Mouse (Mus musculus) forebrain, embryonic 16.5 days (tissue): ENCODE measurements at regions not wholly inside any gene's neighbourhood (a gene's known extent, or its start where the extent isn't known, plus 50 kb on each side); places are given as distances from the start of the nearest gene placed in this dataset.
A peak's percentile ranks its signal among the peaks of the same experiment; 100 is the strongest.

Experiments
- ATAC-seq: fragments of 200-750 bp; cut with Nextera tagmentation; 2 replicates; pipeline ENCODE4 v1.8.0; 2017; ENCODE audit warnings: mild to moderate bottlenecking, moderate library complexity
- H3K27ac ChIP-seq: fragments of 300-500 bp; sonication (generic); 2 replicates; pipeline ENCODE4 v1.5.1; 2014; ENCODE audit warnings: low read length, control low read depth
- H3K27me3 ChIP-seq: fragments of 300-500 bp; sonication (generic); replicated peaks from 2 replicates; pipeline ENCODE4 v1.6.1; 2014; ENCODE audit warnings: low read length; ENCODE audit not compliant: control insufficient read depth, insufficient read depth
- H3K36me3 ChIP-seq: fragments of 300-500 bp; sonication (generic); 2 replicates; pipeline ENCODE4 v1.6.1; 2014; ENCODE audit not compliant: control insufficient read depth, insufficient read depth
- H3K4me1 ChIP-seq: fragments of 300-500 bp; sonication (generic); replicated peaks from 2 replicates; pipeline ENCODE4 v1.6.1; 2014; ENCODE audit warnings: low read length; ENCODE audit not compliant: control insufficient read depth, insufficient read depth
- H3K4me2 ChIP-seq: fragments of 300-500 bp; sonication (generic); 2 replicates; pipeline ENCODE4 v1.6.1; 2014; ENCODE audit warnings: mild to moderate bottlenecking, low read length, control low read depth
- H3K4me3 ChIP-seq: fragments of 300-500 bp; sonication (generic); replicated peaks from 2 replicates; pipeline ENCODE4 v1.5.1; 2014; ENCODE audit warnings: mild to moderate bottlenecking, low read length, control low read depth
- H3K9ac ChIP-seq: fragments of 300-500 bp; sonication (generic); replicated peaks from 2 replicates; pipeline ENCODE4 v1.6.1; 2014; ENCODE audit warnings: low read depth, low read length, control low read depth
- H3K9me3 ChIP-seq: fragments of 300-500 bp; sonication (generic); 2 replicates; pipeline ENCODE4 v1.6.1; 2016; ENCODE audit warnings: low read length; ENCODE audit not compliant: control insufficient read depth
- WGBS: fragments of 180-500 bp; shearing (Covaris S2); extraction: QIAGEN DNeasy Blood & Tissue Kit; methylation state at CpG from one replicate; pipeline ENCODE4 v1.1.7; 2014; 5-methylcytosine and 5-hydroxymethylcytosine counted together

GRCm38 (mm10) chr15:5658796-5659195, 414.8 kb upstream of the Ptger4 start:
- WGBS: 89% methylated on average over 6 of the region's 6 CpGs
- H3K4me3 ChIP-seq: no peak overlapping the region
- no peaks in the 10 kb centered on the region for H3K9me3 ChIP-seq
- no peak for ATAC-seq
- H3K4me1 ChIP-seq: no peaks in the 10 kb centered on the region
- no peaks in the 10 kb centered on the region for H3K27me3 ChIP-seq
- H3K36me3 ChIP-seq: no peaks in the 10 kb centered on the region
- H3K4me2 ChIP-seq: no peak overlapping the region
- no peak overlapping the region for H3K27ac ChIP-seq
- no peak overlapping the region for H3K9ac ChIP-seq

GRCm38 (mm10) chr15:5660819-5661218, 416.8 kb upstream of the Ptger4 start:
- H3K9me3 ChIP-seq: no peaks in the 10 kb centered on the region
- H3K27ac ChIP-seq: no peak overlapping the region
- H3K36me3 ChIP-seq: no peaks in the 10 kb centered on the region
- no peaks in the 10 kb centered on the region for H3K4me1 ChIP-seq
- WGBS: 68% methylated on average over 3 of the region's 3 CpGs
- no peak overlapping the region for H3K9ac ChIP-seq
- H3K4me3 ChIP-seq: no peak overlapping the region
- H3K27me3 ChIP-seq: no peaks in the 10 kb centered on the region
- ATAC-seq: no peak
- no peak overlapping the region for H3K4me2 ChIP-seq

DNA sequence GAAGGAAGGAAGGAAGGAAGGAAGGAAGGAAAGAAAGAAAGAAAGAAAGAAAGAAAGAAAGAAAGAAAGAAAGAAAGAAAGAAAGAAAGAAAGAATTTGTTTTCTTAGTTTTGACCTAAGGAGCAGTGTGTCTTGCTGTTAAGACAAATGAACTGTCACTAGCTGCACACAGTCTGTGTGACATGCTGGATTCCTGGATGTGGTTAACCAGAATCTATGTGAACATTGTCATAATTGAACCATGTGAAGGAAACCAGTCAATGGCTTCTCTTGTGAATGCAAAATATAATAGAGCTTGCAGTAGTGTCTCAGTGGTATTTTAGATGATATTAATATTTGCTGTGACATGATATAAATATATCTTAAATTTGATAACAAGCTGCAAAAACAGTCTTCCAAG, 427.8 kb upstream of the Ptger4 start:
- no peaks in the 10 kb centered on the region for H3K27me3 ChIP-seq
- H3K9ac ChIP-seq: no peak overlapping the region
- no peaks in the 10 kb centered on the region for H3K9me3 ChIP-seq
- H3K36me3 ChIP-seq: no peaks in the 10 kb centered on the region
- H3K4me1 ChIP-seq: no peaks in the 10 kb centered on the region
- no peak for ATAC-seq
- no peak overlapping the region for H3K27ac ChIP-seq
- no peak overlapping the region for H3K4me3 ChIP-seq
- no peak overlapping the region for H3K4me2 ChIP-seq

GRCm38 (mm10) chr15:5676704-5677103, 432.7 kb upstream of the Ptger4 start:
- Histone ChIP-seq H3K4me2 (no peak overlapping the region), H3K9me3 (no peaks in the 10 kb centered on the region), H3K27ac (no peak overlapping the region), H3K27me3 (no peaks in the 10 kb centered on the region), H3K36me3 (no peaks in the 10 kb centered on the region), H3K4me1 (no peaks in the 10 kb centered on the region), H3K4me3 (no peak overlapping the region), H3K9ac (no peak overlapping the region)
- ATAC-seq: no peak
- 95% methylated on average over 3 of the region's 3 CpGs for WGBS

- no peak overlapping the region for H3K4me3 ChIP-seq
- H3K4me1 ChIP-seq: no peaks in the 10 kb centered on the region
- H3K36me3 ChIP-seq: no peaks in the 10 kb centered on the region
- H3K9ac ChIP-seq: no peak overlapping the region
- no peak for ATAC-seq
- no peaks in the 10 kb centered on the region for H3K27me3 ChIP-seq
- 93% methylated on average over 1 of the region's 1 CpGs for WGBS
- no peak overlapping the region for H3K4me2 ChIP-seq
- H3K27ac ChIP-seq: no peak overlapping the region
- no peaks in the 10 kb centered on the region for H3K9me3 ChIP-seq
Measured at GRCm38 (mm10) chr15:5693810-5694209, 449.8 kb upstream of the Ptger4 start.

- H3K27ac ChIP-seq: no peak overlapping the region
- no peaks in the 10 kb centered on the region for H3K4me1 ChIP-seq
- no peak for ATAC-seq
- H3K9me3 ChIP-seq: no peaks in the 10 kb centered on the region
- H3K4me3 ChIP-seq: no peak overlapping the region
- H3K4me2 ChIP-seq: no peak overlapping the region
- WGBS: 84% methylated on average over 3 of the region's 3 CpGs
- no peak overlapping the region for H3K9ac ChIP-seq
- H3K36me3 ChIP-seq: no peaks in the 10 kb centered on the region
- no peaks in the 10 kb centered on the region for H3K27me3 ChIP-seq
Measured at GRCm38 (mm10) chr15:5695015-5695414, 451.0 kb upstream of the Ptger4 start.

- H3K4me3 ChIP-seq: no peak overlapping the region
- no peak for ATAC-seq
- H3K27ac ChIP-seq: no peak overlapping the region
- H3K36me3 ChIP-seq: no peaks in the 10 kb centered on the region
- H3K27me3 ChIP-seq: no peaks in the 10 kb centered on the region
- H3K4me1 ChIP-seq: no peaks in the 10 kb centered on the region
- no peaks in the 10 kb centered on the region for H3K9me3 ChIP-seq
- 89% methylated on average over 5 of the region's 5 CpGs for WGBS
- H3K9ac ChIP-seq: no peak overlapping the region
- no peak overlapping the region for H3K4me2 ChIP-seq
Measured at GRCm38 (mm10) chr15:5708454-5708853, 464.5 kb upstream of the Ptger4 start.

- Histone ChIP-seq H3K27ac (no peak overlapping the region), H3K27me3 (no peaks in the 10 kb centered on the region), H3K36me3 (no peaks in the 10 kb centered on the region), H3K4me1 (no peaks in the 10 kb centered on the region), H3K4me2 (no peak overlapping the region), H3K9me3 (no peaks in the 10 kb centered on the region), H3K4me3 (no peak overlapping the region), H3K9ac (no peak overlapping the region)
- WGBS: 34% methylated on average over 1 of the region's 1 CpGs
- peak; percentile 61; the same call in 1 of the 2 replicates for ATAC-seq
Measured at GRCm38 (mm10) chr15:5740658-5741057, 496.7 kb upstream of the Ptger4 start.

GRCm38 (mm10) chr15:5743893-5744292, 499.9 kb upstream of the Ptger4 start:
- no peaks in the 10 kb centered on the region for H3K4me1 ChIP-seq
- H3K36me3 ChIP-seq: no peaks in the 10 kb centered on the region
- H3K9me3 ChIP-seq: no peaks in the 10 kb centered on the region
- no peak overlapping the region for H3K4me3 ChIP-seq
- H3K27me3 ChIP-seq: no peaks in the 10 kb centered on the region
- H3K27ac ChIP-seq: no peak overlapping the region
- no peak overlapping the region for H3K9ac ChIP-seq
- ATAC-seq: no peak
- H3K4me2 ChIP-seq: no peak overlapping the region
- 95% methylated on average over 5 of the region's 5 CpGs for WGBS

DNA sequence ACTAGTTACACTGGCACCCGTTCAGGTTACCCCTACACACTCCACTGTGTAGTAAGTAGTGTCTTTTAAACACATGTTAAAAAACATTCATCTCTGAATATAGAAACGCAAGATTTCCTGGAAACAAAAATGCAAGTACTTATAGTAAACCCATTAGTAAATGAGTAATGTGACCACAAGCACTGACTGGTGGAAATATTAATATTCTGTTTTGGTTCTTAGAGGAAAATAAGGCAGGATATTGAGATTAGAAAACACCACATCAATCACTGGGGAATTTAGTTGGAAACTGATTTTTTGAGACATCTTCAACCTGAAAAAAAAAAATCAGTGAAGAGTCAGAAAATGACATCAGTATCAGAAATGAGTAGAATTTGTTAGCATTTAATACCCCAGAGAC, 514.7 kb upstream of the Ptger4 start:
- Histone ChIP-seq H3K27ac (no peak overlapping the region), H3K9ac (no peak overlapping the region), H3K9me3 (no peaks in the 10 kb centered on the region), H3K27me3 (no peaks in the 10 kb centered on the region), H3K4me3 (no peak overlapping the region), H3K4me1 (no peaks in the 10 kb centered on the region), H3K4me2 (no peak overlapping the region), H3K36me3 (no peaks in the 10 kb centered on the region)
- ATAC-seq: no peak
- 85% methylated on average over 2 of the region's 2 CpGs for WGBS
